Mouse (Mus musculus) forebrain, postnatal 0 days (tissue): Measurements from ENCODE around the gene Mia2. TPM values are rescaled to one million over a fixed set of nuclear protein-coding genes. Genes with fewer than 3 reads are reported as not detected.

ENCODE experiments used
- ATAC-seq: fragments of 200-750 bp; cut with Nextera tagmentation; 2 replicates; pipeline ENCODE4 v1.8.0; 2017; ENCODE audit warnings: mild to moderate bottlenecking, moderate library complexity
- DNase-seq: peaks from one replicate; pipeline ENCODE4 v3.0.0-alpha.2; 2015
- H3K27ac ChIP-seq: fragments of 300-500 bp; sonication (generic); 2 replicates; pipeline ENCODE4 v1.5.1; 2014; ENCODE audit warnings: low read depth, mild to moderate bottlenecking, antibody characterized with exemption, low read length, moderate library complexity, mixed read lengths
- H3K27me3 ChIP-seq: fragments of 300-500 bp; sonication (generic); 2 replicates; pipeline ENCODE4 v1.6.1; 2014; ENCODE audit warnings: mild to moderate bottlenecking, low read length, mixed read lengths; ENCODE audit not compliant: insufficient read depth
- H3K36me3 ChIP-seq: fragments of 300-500 bp; sonication (generic); 2 replicates; pipeline ENCODE4 v1.6.1; 2014; ENCODE audit warnings: mild to moderate bottlenecking, moderate library complexity; ENCODE audit not compliant: insufficient read depth
- H3K4me1 ChIP-seq: fragments of 300-500 bp; sonication (generic); 2 replicates; pipeline ENCODE4 v1.6.1; 2014; ENCODE audit warnings: antibody characterized with exemption; ENCODE audit not compliant: insufficient read depth
- H3K4me2 ChIP-seq: fragments of 300-500 bp; sonication (generic); 2 replicates; pipeline ENCODE4 v1.6.1; 2014; ENCODE audit warnings: low read depth, mild to moderate bottlenecking, moderate library complexity
- H3K4me3 ChIP-seq: fragments of 300-500 bp; sonication (generic); 2 replicates; pipeline ENCODE4 v1.5.1; 2014; ENCODE audit warnings: low read depth, low read length, mixed read lengths
- H3K9ac ChIP-seq: fragments of 300-500 bp; sonication (generic); 2 replicates; pipeline ENCODE4 v1.6.1; 2014; ENCODE audit warnings: mild to moderate bottlenecking
- H3K9me3 ChIP-seq: fragments of 300-500 bp; sonication (generic); 2 replicates; pipeline ENCODE4 v1.6.1; 2016; ENCODE audit warnings: low read length
- CTCF ChIP-seq: sonication (generic); IDR thresholded peaks from 2 replicates; pipeline ENCODE4 v1.5.1; 2016; ENCODE audit warnings: antibody characterized with exemption, control low read depth, low read depth
- WGBS: fragments of 180-500 bp; shearing (Covaris S2); extraction: QIAGEN DNeasy Blood & Tissue Kit; methylation state at CpG from one replicate; pipeline ENCODE4 v1.1.7; 2014; 5-methylcytosine and 5-hydroxymethylcytosine counted together
- polyA plus RNA-seq: library from polyadenylated mRNA; unstranded; fragments of >200 nt; fragmentation: Nextera tagmentation; extraction: Ambion mirVana; gene quantifications from 2 replicates; pipeline ENCODE4 v1.2.1, GENCODE M21; 2015
- total RNA-seq: library from RNA; depleted of rRNA; stranded (reverse); fragments of >200 nt; gene quantifications from 2 replicates; pipeline ENCODE4 v1.2.3, GENCODE M21; 2014

Mia2 gene
- total and polyA plus RNA-seq, 2 experiments from 2014 or later: 26.9 to 29.6 TPM

- WGBS: 86% methylated on average over 3 of the region's 3 CpGs
- TF ChIP-seq CTCF: no peak
- no peak for DNase-seq
Observed at GRCm38 (mm10) chr12:59193637-59194036, 98.0 kb downstream of the Mia2 start.

GRCm38 (mm10) chr12:59194341-59195003, 98.9 kb downstream of the Mia2 start:
- Histone ChIP-seq H3K4me2 (no peak overlapping the region), H3K4me3 (no peak overlapping the region), H3K4me1 (no peaks in the 10 kb centered on the region), H3K27ac (no peak overlapping the region), H3K36me3 (peaks cover 24% of the 10 kb centered on the region; the same call in 1 of the 2 replicates), H3K9ac (no peak overlapping the region), H3K27me3 (no peaks in the 10 kb centered on the region), H3K9me3 (no peaks in the 10 kb centered on the region)
- WGBS: 84% methylated on average over 9 of the region's 9 CpGs
- TF ChIP-seq CTCF: no peak
- DNase-seq (no peak), ATAC-seq (no peak)

More at GRCm38 (mm10) chr12:59193637-59194036, 98.0 kb downstream of the Mia2 start:
- H3K9me3 ChIP-seq: no peaks in the 10 kb centered on the region
- no peak for ATAC-seq
- H3K4me3 ChIP-seq: no peak overlapping the region
- H3K27me3 ChIP-seq: no peaks in the 10 kb centered on the region
- H3K36me3 ChIP-seq: peaks cover 22% of the 10 kb centered on the region
- no peak overlapping the region for H3K4me2 ChIP-seq
- H3K4me1 ChIP-seq: no peaks in the 10 kb centered on the region
- no peak overlapping the region for H3K9ac ChIP-seq
- no peak overlapping the region for H3K27ac ChIP-seq

- no peaks in the 10 kb centered on the region for H3K4me1 ChIP-seq
- no peaks in the 10 kb centered on the region for H3K27me3 ChIP-seq
- 93% methylated on average over 4 of the region's 4 CpGs for WGBS
- no peak overlapping the region for H3K4me3 ChIP-seq
- ATAC-seq: no peak
- no peaks in the 10 kb centered on the region for H3K9me3 ChIP-seq
- no peak for DNase-seq
- no peak overlapping the region for H3K27ac ChIP-seq
- no peak overlapping the region for H3K4me2 ChIP-seq
- no peak overlapping the region for H3K9ac ChIP-seq
- peaks cover 23% of the 10 kb centered on the region; the same call in 1 of the 2 replicates for H3K36me3 ChIP-seq
- TF ChIP-seq CTCF: no peak
Observed at GRCm38 (mm10) chr12:59195065-59195464, 99.5 kb downstream of the Mia2 start.

GRCm38 (mm10) chr12:59195941-59196340, 100.3 kb downstream of the Mia2 start:
- Histone ChIP-seq H3K9me3 (no peaks in the 10 kb centered on the region), H3K4me3 (no peak overlapping the region), H3K27me3 (no peaks in the 10 kb centered on the region), H3K4me1 (no peaks in the 10 kb centered on the region), H3K4me2 (no peak overlapping the region), H3K9ac (no peak overlapping the region), H3K27ac (no peak overlapping the region), H3K36me3 (peaks cover 27% of the 10 kb centered on the region; the same call in 1 of the 2 replicates)
- WGBS: 85% methylated on average over 4 of the region's 4 CpGs
- TF ChIP-seq CTCF: no peak
- ATAC-seq (no peak), DNase-seq (no peak)

GRCm38 (mm10) chr12:59198750-59199149, 103.2 kb downstream of the Mia2 start:
- ATAC-seq (no peak), DNase-seq (no peak)
- no peak for TF ChIP-seq CTCF
- H3K4me1 ChIP-seq: no peaks in the 10 kb centered on the region
- H3K27me3 ChIP-seq: no peaks in the 10 kb centered on the region
- WGBS: 85% methylated on average over 4 of the region's 4 CpGs
- H3K36me3 ChIP-seq: peaks cover 31% of the 10 kb centered on the region
- no peak overlapping the region for H3K4me3 ChIP-seq
- H3K4me2 ChIP-seq: no peak overlapping the region
- H3K9me3 ChIP-seq: no peaks in the 10 kb centered on the region
- H3K9ac ChIP-seq: no peak overlapping the region
- H3K27ac ChIP-seq: no peak overlapping the region

GRCm38 (mm10) chr12:59199361-59199760, 103.8 kb downstream of the Mia2 start:
- Histone ChIP-seq H3K4me1 (no peaks in the 10 kb centered on the region), H3K9me3 (no peaks in the 10 kb centered on the region), H3K4me3 (no peak overlapping the region), H3K27ac (no peak overlapping the region), H3K27me3 (no peaks in the 10 kb centered on the region), H3K9ac (no peak overlapping the region), H3K4me2 (no peak overlapping the region), H3K36me3 (peaks cover 36% of the 10 kb centered on the region)
- no peak for TF ChIP-seq CTCF
- WGBS: 93% methylated on average over 2 of the region's 2 CpGs
- DNase-seq (no peak), ATAC-seq (no peak)

- no peaks in the 10 kb centered on the region for H3K9me3 ChIP-seq
- H3K9ac ChIP-seq: no peak overlapping the region
- no peaks in the 10 kb centered on the region for H3K4me1 ChIP-seq
- H3K27me3 ChIP-seq: no peaks in the 10 kb centered on the region
- ATAC-seq (no peak), DNase-seq (no peak)
- TF ChIP-seq CTCF: no peak
- WGBS: 93% methylated on average over 6 of the region's 6 CpGs
- no peak overlapping the region for H3K27ac ChIP-seq
- H3K4me2 ChIP-seq: no peak overlapping the region
- H3K4me3 ChIP-seq: no peak overlapping the region
- peaks cover 21% of the 10 kb centered on the region for H3K36me3 ChIP-seq
Observed at GRCm38 (mm10) chr12:59205571-59205970, 110.0 kb downstream of the Mia2 start.
